ENCODE assay signal across 8 mouse cellular contexts in the genomic region with DNA sequence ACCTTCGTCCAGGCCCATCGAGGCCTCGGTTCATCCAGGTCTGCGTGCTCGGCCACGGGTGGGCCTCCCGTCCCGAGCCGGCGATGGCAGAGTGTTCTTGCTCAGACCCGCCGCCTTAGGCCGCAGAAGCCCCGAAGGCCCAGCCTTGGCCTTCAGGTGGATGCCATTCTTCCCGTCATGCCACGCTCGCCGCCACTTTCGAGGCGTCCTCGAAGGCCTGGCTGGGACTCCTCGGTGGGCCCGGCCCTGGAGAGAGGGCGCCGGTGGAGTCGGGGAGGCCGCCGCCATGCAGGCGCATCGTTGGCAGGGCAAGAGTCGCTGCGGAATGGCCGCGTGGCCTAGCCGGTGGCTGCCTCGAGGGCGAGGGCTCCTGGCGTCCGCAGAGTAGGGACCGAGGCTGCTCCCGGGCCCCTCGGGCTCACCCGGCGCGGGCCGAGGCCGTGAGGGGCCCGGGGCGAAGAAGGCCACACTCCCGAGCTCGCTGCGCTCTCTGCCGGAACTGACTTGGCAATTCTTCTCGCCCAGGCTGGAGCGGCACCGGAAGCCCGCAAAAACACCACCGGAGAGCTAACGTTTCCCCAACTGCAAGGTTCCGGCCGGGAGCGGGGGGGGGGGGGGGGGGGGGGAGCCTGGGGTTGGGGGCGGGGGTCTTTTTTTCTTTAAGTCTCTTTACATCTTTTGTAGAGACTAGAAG. TPM values are rescaled to one million over a fixed set of nuclear protein-coding genes. Genes with fewer than 3 reads are reported as not detected.
DNase-seq lines count a peak whose midpoint lies in the region; ATAC-seq and TF ChIP-seq lines count a peak whose summit lies in the region.
"Not testable (repeated sequence)": the region's sequence is repeated elsewhere in the genome, so short reads cannot be mapped to it uniquely, and the experiment has no call there.

No protein-coding gene starts in this region.

- H3K27me3 ChIP-seq in forebrain, postnatal 0 days (ENCODE audit: insufficient read depth, low read length); hindbrain, embryonic 10.5 days (ENCODE audit: insufficient read depth, poor library complexity, severe bottlenecking): not testable (repeated sequence)

- not testable (repeated sequence) for H3K4me1 ChIP-seq in ES-E14 (ENCODE audit: control insufficient read depth in 2 of 2, insufficient read depth in 2 of 2, low read length in 2 of 2, poor library complexity in 1 of 2); forebrain, postnatal 0 days (ENCODE audit: insufficient read depth); hindbrain, embryonic 10.5 days (replicated peaks)

- not testable (repeated sequence) for H3K27ac ChIP-seq in ES-E14 (ENCODE audit: insufficient read depth, low read depth, low read length, poor library complexity, severe bottlenecking); forebrain, postnatal 0 days (ENCODE audit: low read depth, low read length)
- H3K27ac ChIP-seq in hindbrain, embryonic 10.5 days = peak overlapping the region; percentile 84

- ATAC-seq in forebrain, postnatal 0 days = peak; percentile 96

- DNase-seq in ES-E14 (ENCODE audit: low read depth, low spot score) = peak; percentile 47
- DNase-seq in cerebellum, adult 18-20 months = peak; percentile 76
- peak; percentile 84 for DNase-seq in forebrain, postnatal 0 days
- DNase-seq in hindbrain, embryonic 10.5 days (ENCODE audit: low spot score) = peak; percentile 82
- peak; percentile 73 to 77 for DNase-seq in layer of hippocampus, postnatal 10 days (ENCODE audit: low spot score in 2 of 2)
- DNase-seq in lung, postnatal 10 days = peak; percentile 84
- DNase-seq in ovary, postnatal 14 days (ENCODE audit: low spot score) = peak; percentile 55
- DNase-seq in thymus, postnatal 10 days (ENCODE audit: low spot score in 2 of 2) = peak; percentile 61 to 74

- peak overlapping the region; percentile 35 for H3K4me2 ChIP-seq in forebrain, postnatal 0 days (ENCODE audit: low read depth)

- peak overlapping the region in 1 of 2 experiments; percentile 59; a peak in 2 of 4 replicates for H3K4me3 ChIP-seq in ES-E14 (ENCODE audit: insufficient read depth in 1 of 2, low read depth in 1 of 2, low read length in 2 of 2, poor library complexity in 1 of 2, severe bottlenecking in 1 of 2)
- peak overlapping the region; percentile 37 for H3K4me3 ChIP-seq in forebrain, postnatal 0 days (ENCODE audit: low read depth, low read length)
- peak overlapping the region; percentile 50 for H3K4me3 ChIP-seq in hindbrain, embryonic 10.5 days

- peak overlapping the region; percentile 52; the same call in 1 of the 2 replicates for H3K9ac ChIP-seq in ES-E14 (ENCODE audit: insufficient read depth, low read depth, low read length, poor library complexity, severe bottlenecking)
- 0 out of 2 replicates have a peak overlapping the region, but pooled peaks have one; percentile 14 for H3K9ac ChIP-seq in forebrain, postnatal 0 days

- not testable (repeated sequence) for H3K9me3 ChIP-seq in ES-E14 (ENCODE audit: control insufficient read depth, insufficient read depth, low read depth, low read length); forebrain, postnatal 0 days (ENCODE audit: low read length); hindbrain, embryonic 10.5 days

- in situ Hi-C loops in ES-E14 (cut with MboI; ENCODE audit: low sequenced_read_pairs in 2 of 2, unreplicated experiment in 2 of 2) = not testable (repeated sequence)

- TF ChIP-seq CTCF in forebrain, postnatal 0 days (IDR thresholded peaks at IDR 0.05; ENCODE audit: low read depth) = not testable (repeated sequence)

- WGBS in forebrain, postnatal 0 days = 0% methylated on average over 7 of the region's 63 CpGs
- WGBS in hindbrain, embryonic 10.5 days = 0% methylated on average over 18 of the region's 63 CpGs

- not testable (repeated sequence) for H3K36me3 ChIP-seq in ES-E14 (ENCODE audit: control insufficient read depth, insufficient read depth, low read length, poor library complexity, severe bottlenecking); forebrain, postnatal 0 days (ENCODE audit: insufficient read depth); hindbrain, embryonic 10.5 days

TF ChIP-seq in ES-E14, 5 proteins besides CTCF, POLR2A, EP300 and RAD21:
- 0 out of 2 replicates have a peak, but pooled peaks have one; percentile 28 for TF ChIP-seq HCFC1 (IDR thresholded peaks at IDR 0.05; ENCODE audit: borderline replicate concordance, insufficient read depth, low read length)
- TF ChIP-seq MAFK (IDR thresholded peaks at IDR 0.05; ENCODE audit: insufficient read depth, low read depth, low read length) = peak; percentile 53; the same call in 1 of the 2 replicates

RNA-seq across cellular contexts. Expression of gene Epb41l1, which starts 28.1 kb away (rescaled TPM):
- total RNA-seq in ES-E14 (2012; rRNA removed) = 20.5 and 27.3 TPM in 2 replicates
- 169 and 211 TPM in 2 replicates for total RNA-seq in forebrain, postnatal 0 days (2014; rRNA removed)
- 7.0 and 10.0 TPM in 2 replicates for polyA plus RNA-seq in forebrain, postnatal 0 days (2015; fragmentation: Nextera tagmentation; extraction: Ambion mirVana)
- polyA plus RNA-seq in hindbrain, embryonic 10.5 days (2016; fragmentation: Nextera tagmentation; extraction: Ambion mirVana) = 1.0 and 2.1 TPM in 2 replicates
- 100 to 1,000 TPM; 268 to 270 TPM for total RNA-seq in layer of hippocampus, postnatal 10 days (2021)
